Mouse (Mus musculus) embryonic facial prominence, embryonic 13.5 days (tissue): ENCODE measurements around the gene Mmab. TPM values are rescaled to one million over a fixed set of nuclear protein-coding genes. Genes with fewer than 3 reads are reported as not detected.
A peak's percentile ranks its signal among the peaks of the same experiment; 100 is the strongest.

ENCODE experiments used
- ATAC-seq: fragments of 200-750 bp; cut with Nextera tagmentation; 2 replicates; pipeline ENCODE4 v1.8.0; 2017; ENCODE audit warnings: low read depth; ENCODE audit not compliant: insufficient number of reproducible peaks, insufficient read depth, low FRiP score, low TSS enrichment
- H3K27ac ChIP-seq: fragments of 300-500 bp; sonication (generic); 2 replicates; pipeline ENCODE4 v1.5.1; 2015; ENCODE audit warnings: moderate library complexity, mild to moderate bottlenecking, inconsistent platforms
- H3K27me3 ChIP-seq: fragments of 300-500 bp; sonication (generic); 2 replicates; pipeline ENCODE4 v1.6.1; 2015; ENCODE audit warnings: mild to moderate bottlenecking, inconsistent platforms
- H3K36me3 ChIP-seq: fragments of 300-500 bp; sonication (generic); 2 replicates; pipeline ENCODE4 v1.6.1; 2015; ENCODE audit warnings: mild to moderate bottlenecking, inconsistent platforms
- H3K4me1 ChIP-seq: fragments of 300-500 bp; sonication (generic); 2 replicates; pipeline ENCODE4 v1.6.1; 2015; ENCODE audit warnings: inconsistent platforms
- H3K4me2 ChIP-seq: fragments of 300-500 bp; sonication (generic); 2 replicates; pipeline ENCODE4 v1.6.1; 2015; ENCODE audit warnings: moderate library complexity, mild to moderate bottlenecking, inconsistent platforms
- H3K4me3 ChIP-seq: fragments of 300-500 bp; sonication (generic); 2 replicates; pipeline ENCODE4 v1.5.1; 2015; ENCODE audit warnings: mild to moderate bottlenecking, inconsistent platforms
- H3K9ac ChIP-seq: fragments of 300-500 bp; sonication (generic); 2 replicates; pipeline ENCODE4 v1.6.1; 2015; ENCODE audit warnings: mild to moderate bottlenecking, inconsistent platforms
- H3K9me3 ChIP-seq: fragments of 300-500 bp; sonication (generic); 2 replicates; pipeline ENCODE4 v1.6.1; 2016; ENCODE audit warnings: inconsistent platforms
- WGBS: fragments of 180-500 bp; shearing (Covaris S2); methylation state at CpG from one replicate; pipeline ENCODE4 v1.1.7; 2015; ENCODE audit warnings: mixed read lengths; 5-methylcytosine and 5-hydroxymethylcytosine counted together
- polyA plus RNA-seq: library from polyadenylated mRNA; unstranded; fragments of >200 nt; fragmentation: Nextera tagmentation; extraction: Ambion mirVana; gene quantifications from 2 replicates; pipeline ENCODE4 v1.2.1, GENCODE M21; 2015

Gene Mmab
- polyA plus RNA-seq, 1 experiment from 2014 or later = 32.1 TPM

- H3K36me3 ChIP-seq = no peaks in the 10 kb centered on the region
- H3K4me1 ChIP-seq = peaks cover 31% of the 10 kb centered on the region
- 61% methylated on average over 7 of the region's 7 CpGs for WGBS
These were observed 21.8 kb upstream of the Mmab start for GRCm38 (mm10) chr5:114465641-114466040.

DNA sequence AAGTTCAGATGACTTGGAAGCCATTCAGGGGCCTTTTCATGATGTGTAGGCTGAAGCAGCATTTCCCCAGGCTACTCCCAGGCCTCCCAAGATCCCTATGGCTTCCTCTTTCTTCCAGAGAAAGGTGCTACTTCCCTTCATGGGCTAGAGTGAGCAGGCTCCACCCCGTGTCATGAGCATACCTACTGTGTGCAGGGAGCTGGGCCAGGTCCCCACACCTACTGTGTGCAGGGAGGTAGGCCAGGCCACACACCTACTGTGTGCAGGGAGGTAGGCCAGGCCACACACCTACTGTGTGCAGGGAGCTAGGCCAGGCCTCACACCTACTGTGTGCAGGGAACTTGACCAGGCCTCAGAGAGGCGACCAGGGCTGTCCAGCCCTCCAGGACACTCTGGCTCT lies 20.7 kb upstream of the Mmab start:
- Histone ChIP-seq H3K27ac (no peak overlapping the region), H3K4me3 (no peak overlapping the region), H3K9me3 (no peaks in the 10 kb centered on the region), H3K36me3 (no peaks in the 10 kb centered on the region), H3K4me1 (peaks cover 41% of the 10 kb centered on the region), H3K27me3 (0 out of 2 replicates have a peak, but pooled peaks cover 2% of the 10 kb centered on the region), H3K9ac (no peak overlapping the region), H3K4me2 (no peak overlapping the region)
- 83% methylated on average over 2 of the region's 2 CpGs for WGBS
- no peak for ATAC-seq

More at GRCm38 (mm10) chr5:114465641-114466040, 21.8 kb upstream of the Mmab start:
- Histone ChIP-seq H3K4me2 (no peak overlapping the region), H3K27ac (no peak overlapping the region), H3K9me3 (no peaks in the 10 kb centered on the region), H3K4me3 (no peak overlapping the region), H3K27me3 (0 out of 2 replicates have a peak, but pooled peaks cover 2% of the 10 kb centered on the region), H3K9ac (no peak overlapping the region)
- ATAC-seq = no peak

GRCm38 (mm10) chr5:114462067-114463040 lies 18.5 kb upstream of the Mmab start:
- no peak overlapping the region for H3K4me3 ChIP-seq
- 0 out of 2 replicates have a peak, but pooled peaks cover 2% of the 10 kb centered on the region for H3K27me3 ChIP-seq
- H3K4me1 ChIP-seq = peaks cover 36% of the 10 kb centered on the region
- H3K27ac ChIP-seq = no peak overlapping the region
- no peak overlapping the region for H3K9ac ChIP-seq
- no peaks in the 10 kb centered on the region for H3K36me3 ChIP-seq
- H3K4me2 ChIP-seq = no peak overlapping the region
- H3K9me3 ChIP-seq = no peaks in the 10 kb centered on the region
- ATAC-seq = no peak
- 80% methylated on average over 24 of the region's 24 CpGs for WGBS

GRCm38 (mm10) chr5:114461238-114461637 lies 17.4 kb upstream of the Mmab start:
- Histone ChIP-seq H3K9me3 (no peaks in the 10 kb centered on the region), H3K4me3 (no peak overlapping the region), H3K9ac (no peak overlapping the region; the same call in 1 of the 2 replicates), H3K27me3 (0 out of 2 replicates have a peak, but pooled peaks cover 2% of the 10 kb centered on the region), H3K27ac (peak overlapping the region; percentile 74; the same call in 1 of the 2 replicates), H3K4me1 (peaks cover 26% of the 10 kb centered on the region), H3K36me3 (0 out of 2 replicates have a peak, but pooled peaks cover 4% of the 10 kb centered on the region), H3K4me2 (peak overlapping the region; percentile 7; the same call in 1 of the 2 replicates)
- WGBS = 8% methylated on average over 7 of the region's 7 CpGs
- ATAC-seq = no peak

GRCm38 (mm10) chr5:114456995-114457605 lies 13.2 kb upstream of the Mmab start:
- peaks cover 23% of the 10 kb centered on the region for H3K4me1 ChIP-seq

DNA sequence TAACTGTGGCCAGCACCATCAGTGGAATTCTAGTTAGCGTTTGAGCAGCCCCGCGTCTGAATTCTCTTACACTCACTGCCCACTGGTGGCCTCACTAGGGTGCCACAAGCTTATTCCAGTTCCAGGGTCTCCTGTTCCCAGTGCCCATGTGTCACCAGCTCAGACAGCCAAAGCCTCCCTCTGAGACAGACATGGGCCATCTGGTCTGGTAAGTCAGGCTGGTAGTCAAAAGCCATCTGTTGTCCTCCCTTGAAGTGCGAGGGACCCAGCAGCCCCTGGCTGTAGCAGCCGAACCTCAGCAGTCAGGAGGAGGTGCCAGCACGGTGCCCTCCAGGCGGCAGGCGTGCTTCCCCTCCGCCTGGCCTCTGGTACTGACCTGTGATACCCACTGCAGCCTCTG lies 12.4 kb upstream of the Mmab start:
- H3K4me3 ChIP-seq = no peak overlapping the region
- no peak overlapping the region for H3K9ac ChIP-seq
- WGBS = 78% methylated on average over 9 of the region's 9 CpGs
- no peaks in the 10 kb centered on the region for H3K9me3 ChIP-seq
- H3K36me3 ChIP-seq = peaks cover 35% of the 10 kb centered on the region
- no peak for ATAC-seq
- no peaks in the 10 kb centered on the region for H3K27me3 ChIP-seq
- no peak overlapping the region for H3K27ac ChIP-seq
- H3K4me1 ChIP-seq = peaks cover 17% of the 10 kb centered on the region
- H3K4me2 ChIP-seq = no peak overlapping the region

More at GRCm38 (mm10) chr5:114456995-114457605, 13.2 kb upstream of the Mmab start:
- Histone ChIP-seq H3K36me3 (peaks cover 27% of the 10 kb centered on the region), H3K9me3 (no peaks in the 10 kb centered on the region), H3K27me3 (no peaks in the 10 kb centered on the region), H3K27ac (no peak overlapping the region), H3K9ac (no peak overlapping the region), H3K4me2 (no peak overlapping the region), H3K4me3 (no peak overlapping the region)
- 84% methylated on average over 16 of the region's 16 CpGs for WGBS
- ATAC-seq = no peak

DNA sequence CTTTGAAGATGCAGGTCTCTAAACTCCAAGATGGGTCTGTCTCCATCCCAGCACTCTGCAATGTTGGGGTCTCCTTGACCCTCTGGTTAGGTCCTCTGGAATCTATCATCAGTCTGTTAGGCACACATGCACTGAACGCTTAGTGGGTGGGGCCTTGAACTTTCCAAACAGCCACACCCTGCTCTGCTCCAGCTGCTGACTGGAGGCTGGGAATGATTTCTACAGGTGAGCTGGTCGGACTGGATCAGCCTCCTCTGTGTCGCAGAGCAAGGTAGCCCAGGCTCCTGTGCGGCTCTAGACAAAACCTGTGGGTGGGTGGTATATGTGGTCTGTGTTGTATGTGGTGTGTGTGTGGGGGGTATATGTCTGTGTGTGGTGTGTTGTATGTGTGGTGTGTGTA lies 5.2 kb upstream of the Mmab start:
- ATAC-seq = no peak
- WGBS = 71% methylated on average over 4 of the region's 4 CpGs
- Histone ChIP-seq H3K9me3 (no peaks in the 10 kb centered on the region), H3K27me3 (no peaks in the 10 kb centered on the region), H3K4me3 (no peak overlapping the region), H3K9ac (no peak overlapping the region), H3K4me2 (no peak overlapping the region), H3K36me3 (peaks cover 72% of the 10 kb centered on the region), H3K27ac (no peak overlapping the region), H3K4me1 (peaks cover 17% of the 10 kb centered on the region)

GRCm38 (mm10) chr5:114444368-114444692 lies 470 bp upstream of the Mmab start:
- WGBS = under 1% methylated on average over 21 of the region's 21 CpGs
- Histone ChIP-seq H3K9ac (peak overlapping the region; percentile 88), H3K4me1 (peaks cover 24% of the 10 kb centered on the region), H3K9me3 (no peaks in the 10 kb centered on the region), H3K27me3 (no peaks in the 10 kb centered on the region), H3K36me3 (peaks cover 31% of the 10 kb centered on the region), H3K27ac (0 out of 2 replicates have a peak overlapping the region, but pooled peaks have one; percentile 2), H3K4me2 (peak overlapping the region; percentile 77), H3K4me3 (peak overlapping the region; percentile 83)
- no peak; the same call in 1 of the 2 replicates for ATAC-seq

DNA sequence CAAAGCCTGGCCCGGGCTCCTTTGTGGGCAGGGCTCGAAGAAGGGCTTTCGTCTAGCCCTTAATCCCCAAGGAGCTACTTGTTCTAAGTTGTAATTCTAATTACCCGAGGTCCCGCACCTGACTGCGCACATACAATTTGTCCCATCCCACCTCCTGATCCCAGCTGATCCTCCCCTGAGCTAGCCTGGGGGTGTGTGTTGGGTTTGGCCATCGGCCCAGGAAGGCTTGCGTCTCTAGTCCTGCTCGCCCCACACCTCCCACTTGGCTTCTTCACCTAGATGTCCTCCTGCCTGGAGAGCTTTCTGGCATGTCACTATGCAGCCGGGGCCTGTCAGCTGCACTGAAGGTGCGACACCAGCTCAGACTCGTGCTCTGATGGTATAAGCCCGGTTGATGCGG lies 8.3 kb downstream of the Mmab start:
- no peaks in the 10 kb centered on the region for H3K9me3 ChIP-seq
- no peak overlapping the region for H3K9ac ChIP-seq
- 93% methylated on average over 14 of the region's 14 CpGs for WGBS
- no peaks in the 10 kb centered on the region for H3K27me3 ChIP-seq
- H3K4me3 ChIP-seq = no peak overlapping the region
- H3K4me1 ChIP-seq = no peaks in the 10 kb centered on the region
- H3K27ac ChIP-seq = no peak overlapping the region
- peaks cover 45% of the 10 kb centered on the region for H3K36me3 ChIP-seq
- ATAC-seq = no peak
- H3K4me2 ChIP-seq = no peak overlapping the region

- no peaks in the 10 kb centered on the region for H3K27me3 ChIP-seq
- H3K4me1 ChIP-seq = no peaks in the 10 kb centered on the region
- no peaks in the 10 kb centered on the region for H3K9me3 ChIP-seq
- H3K9ac ChIP-seq = no peak overlapping the region
- H3K27ac ChIP-seq = no peak overlapping the region
- H3K4me3 ChIP-seq = no peak overlapping the region
- ATAC-seq = no peak
- WGBS = 92% methylated on average over 8 of the region's 8 CpGs
- H3K36me3 ChIP-seq = peaks cover 45% of the 10 kb centered on the region
- H3K4me2 ChIP-seq = no peak overlapping the region
These were observed 9.5 kb downstream of the Mmab start for GRCm38 (mm10) chr5:114434359-114434758.

- H3K4me2 ChIP-seq = no peak overlapping the region
- H3K9me3 ChIP-seq = no peaks in the 10 kb centered on the region
- no peaks in the 10 kb centered on the region for H3K27me3 ChIP-seq
- ATAC-seq = no peak
- no peak overlapping the region for H3K27ac ChIP-seq
- no peak overlapping the region for H3K4me3 ChIP-seq
- peaks cover 10% of the 10 kb centered on the region for H3K36me3 ChIP-seq
- no peak overlapping the region for H3K9ac ChIP-seq
- 87% methylated on average over 7 of the region's 7 CpGs for WGBS
- H3K4me1 ChIP-seq = no peaks in the 10 kb centered on the region
These were observed 14.1 kb downstream of the Mmab start for GRCm38 (mm10) chr5:114429781-114430180.
